ENCODE assay signal across 41 mouse cellular contexts in genomic region chr12:83984752-83985151, GRCm38 (mm10). TPM values are rescaled to one million over a fixed set of nuclear protein-coding genes. Genes with fewer than 3 reads are reported as not detected.
"Had no signal": no experiment of that assay in that cellular context is flagged by ENCODE, and none has a peak within 500 bp of the region (broad histone marks: within the 10 kb centered on the region; RNA-seq: fewer than 3 reads in every experiment).

Gene Heatr4, minus strand, starts transcription at chr12:83984852.

- H3K4me2 ChIP-seq: heart, embryonic 11.5 days; heart, embryonic 12.5 days; heart, embryonic 13.5 days; heart, embryonic 15.5 days; hindbrain, embryonic 12.5 days; hindbrain, embryonic 13.5 days; hindbrain, embryonic 14.5 days; hindbrain, embryonic 15.5 days; intestine, embryonic 15.5 days; kidney, embryonic 15.5 days had no signal

- DNase-seq: heart, postnatal 10 days; heart, postnatal 14 days; heart, postnatal 36 days; heart, postnatal 4 days; kidney, adult 11 months; kidney, adult 18-20 months; kidney, adult 2 months; kidney, adult 8-10 months; kidney, adult 9 months; kidney, postnatal 10 days; kidney, postnatal 14 days; kidney, postnatal 25 days; kidney, postnatal 36 days; kidney, postnatal 4 days; layer of hippocampus, adult 9-11 months; layer of hippocampus, postnatal 36 days had no signal

- H3K27ac ChIP-seq: heart, embryonic 10.5 days; heart, embryonic 13.5 days; heart, embryonic 15.5 days; hindbrain, embryonic 10.5 days; hindbrain, embryonic 12.5 days; hindbrain, embryonic 13.5 days; hindbrain, embryonic 14.5 days; hindbrain, embryonic 15.5 days; hindbrain, postnatal 0 days; intestine, embryonic 15.5 days; kidney, embryonic 15.5 days; kidney, postnatal 0 days; layer of hippocampus, adult 2 months had no signal

- H3K9me3 ChIP-seq: heart, embryonic 10.5 days; heart, embryonic 12.5 days; heart, embryonic 15.5 days; hindbrain, embryonic 12.5 days; hindbrain, embryonic 13.5 days; hindbrain, embryonic 15.5 days; intestine, embryonic 15.5 days; kidney, embryonic 15.5 days had no signal

- H3K36me3 ChIP-seq: hindbrain, embryonic 10.5 days; hindbrain, embryonic 12.5 days; hindbrain, embryonic 13.5 days; hindbrain, embryonic 15.5 days; intestine, embryonic 15.5 days; kidney, embryonic 15.5 days had no signal

- H3K9ac ChIP-seq: heart, embryonic 12.5 days; heart, embryonic 13.5 days; heart, embryonic 15.5 days; hindbrain, embryonic 12.5 days; hindbrain, embryonic 13.5 days; hindbrain, embryonic 14.5 days; hindbrain, embryonic 15.5 days; intestine, embryonic 15.5 days; kidney, embryonic 15.5 days had no signal

- H3K27me3 ChIP-seq: heart, embryonic 12.5 days; heart, embryonic 13.5 days; heart, embryonic 15.5 days; hindbrain, embryonic 12.5 days; hindbrain, embryonic 13.5 days; hindbrain, embryonic 15.5 days; intestine, embryonic 15.5 days; kidney, embryonic 15.5 days had no signal

- ATAC-seq: hindbrain, embryonic 16.5 days; hindbrain, postnatal 0 days; inflammation-experienced regulatory T-cells, adult 6 months; intestine, embryonic 15.5 days; intestine, embryonic 16.5 days; intestine, postnatal 0 days had no signal

- H3K4me3 ChIP-seq: heart, embryonic 10.5 days; heart, embryonic 12.5 days; heart, embryonic 13.5 days; heart, embryonic 15.5 days; hindbrain, embryonic 10.5 days; hindbrain, embryonic 12.5 days; hindbrain, embryonic 13.5 days; hindbrain, embryonic 15.5 days; intestine, embryonic 15.5 days; kidney, embryonic 15.5 days; layer of hippocampus, adult 2 months had no signal

RNA-seq across cellular contexts. Expression of gene Heatr4, which starts in this region (rescaled TPM):
- polyA plus RNA-seq: heart, embryonic 10.5 days; heart, embryonic 11.5 days; heart, embryonic 12.5 days; heart, embryonic 13.5 days; heart, embryonic 14.5 days; heart, embryonic 15.5 days; heart, embryonic 16.5 days; hindbrain, embryonic 10.5 days; hindbrain, embryonic 12.5 days; hindbrain, embryonic 13.5 days; hindbrain, embryonic 14.5 days; hindbrain, embryonic 15.5 days; hindbrain, embryonic 16.5 days; hindbrain, postnatal 0 days; inflammation-experienced regulatory T-cells, adult 6 months; intestine, embryonic 14.5 days; intestine, embryonic 15.5 days; intestine, embryonic 16.5 days; kidney, adult 2 months; kidney, embryonic 14.5 days; kidney, embryonic 15.5 days; kidney, embryonic 16.5 days; kidney, postnatal 0 days; large intestine, adult 2 months had no signal
